Mouse (Mus musculus): Measurements from ENCODE around the gene Trpt1.
"Not testable (repeated sequence)": the region's sequence is repeated elsewhere in the genome, so short reads cannot be mapped to it uniquely, and the experiment has no call there.

The Trpt1 gene

GRCm38 (mm10) chr19:6974211-6975205 is 21.4 kb upstream of the Trpt1 start, which contains the start of gene Ppp1r14b:
Ppp1r14b (plus strand) TSS chr19:6974968.
- in situ Hi-C loops (cut with MboI, MseI): loop anchor here (5.0 kb wide), 1 partner anchor 43 kb away; the partner anchor contains the start of gene Fermt3

- in situ Hi-C loops (cut with MboI, MseI): loop anchor here (5.0 kb wide), 1 partner anchor 41 kb away; the partner anchor contains the start of gene Fermt3
Observed at GRCm38 (mm10) chr19:6975537-6976521, 20.1 kb upstream of the Trpt1 start, which contains the start of gene Plcb3. Plcb3 (minus strand) TSS chr19:6976470.

- in situ Hi-C loops (cut with MboI, MseI): loop anchor here (5.0 kb wide), 1 partner anchor 39 kb away; the partner anchor contains the start of gene Fermt3
Observed at GRCm38 (mm10) chr19:6977759-6978638, 17.9 kb upstream of the Trpt1 start.

GRCm38 (mm10) chr19:6978639-6978974 is 17.3 kb upstream of the Trpt1 start:
- in situ Hi-C loops (cut with MboI, MseI): loop anchor here (5.0 kb wide), 1 partner anchor 39 kb away; the partner anchor contains the start of gene Fermt3

- in situ Hi-C loops (cut with MboI, MseI): loop anchor here (5.0 kb wide), 1 partner anchor 38 kb away; the partner anchor contains the start of gene Fermt3
Observed at GRCm38 (mm10) chr19:6979001-6979479, 16.9 kb upstream of the Trpt1 start.

DNA sequence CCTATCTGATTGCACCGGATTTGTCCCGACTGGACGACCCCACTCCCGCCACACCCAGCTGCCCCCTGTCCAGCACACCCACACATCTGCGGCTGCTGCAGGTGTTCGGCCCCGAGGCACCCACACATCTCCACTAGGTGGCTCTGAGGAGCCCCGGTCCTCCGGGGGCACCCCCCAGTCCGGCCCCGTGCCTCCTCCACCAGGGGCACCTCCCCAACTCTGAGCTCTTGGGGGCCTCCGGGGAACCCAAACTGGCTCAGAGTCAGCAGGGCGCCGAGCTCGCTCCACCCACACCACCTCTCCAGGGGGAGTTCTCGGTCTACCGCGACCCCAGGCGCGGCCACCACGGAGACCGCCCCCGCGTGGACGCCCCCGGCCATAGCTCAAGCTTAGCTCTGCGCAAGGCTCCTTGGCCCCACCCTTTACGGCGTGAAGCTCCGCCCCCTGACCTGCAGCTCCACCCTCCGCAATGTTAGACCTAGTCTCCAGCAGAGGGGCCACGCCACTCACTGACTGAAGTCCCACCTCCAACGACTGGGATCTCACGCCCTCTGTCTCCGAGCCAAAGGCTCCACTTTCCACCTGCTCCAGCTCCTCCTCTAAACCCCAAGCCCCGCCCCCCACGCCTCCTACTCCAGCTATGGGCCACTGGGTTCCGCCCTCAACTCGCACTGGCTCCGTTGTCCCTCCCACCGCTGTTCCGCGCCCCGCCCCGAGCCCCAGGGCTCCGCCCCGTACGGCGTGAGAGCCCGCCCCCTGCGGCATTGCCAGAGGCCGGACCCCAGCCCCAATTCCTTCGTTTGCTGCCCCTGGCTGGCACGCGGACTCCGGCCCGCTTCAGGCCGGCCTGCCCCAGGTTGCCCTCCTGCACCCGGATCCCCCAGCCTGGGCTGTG is 16.2 kb upstream of the Trpt1 start:
- in situ Hi-C loops (cut with MboI, MseI): loop anchor here (5.0 kb wide), 1 partner anchor 38 kb away; the partner anchor contains the start of gene Fermt3

- in situ Hi-C loops (cut with MboI, MseI): no loop called here
Observed at GRCm38 (mm10) chr19:6980381-6981093, 15.4 kb upstream of the Trpt1 start, which contains the start of gene Fkbp2. Fkbp2 (minus strand) TSS chr19:6980501.

DNA sequence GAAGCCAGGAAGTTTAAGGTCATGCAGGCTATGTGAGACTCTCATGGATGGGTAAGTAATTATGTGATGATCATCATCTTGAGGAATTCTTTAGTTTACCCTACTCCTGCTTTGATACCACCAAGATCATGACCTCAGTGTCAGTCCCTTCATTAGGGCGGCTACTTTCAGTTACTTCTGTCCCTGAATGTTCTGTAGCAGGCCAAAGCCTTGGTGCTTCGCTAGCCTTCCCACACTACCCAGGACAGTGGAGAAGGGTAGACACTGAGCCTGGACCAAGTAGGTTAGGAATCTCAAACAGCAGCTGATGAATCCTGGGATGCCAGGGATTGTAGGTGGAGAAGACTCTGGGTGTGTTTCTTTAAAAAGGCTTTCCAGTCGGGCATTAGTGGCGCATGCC is 14.5 kb upstream of the Trpt1 start:
- in situ Hi-C loops (cut with MboI, MseI): no loop called here

GRCm38 (mm10) chr19:6983621-6984020 is 12.3 kb upstream of the Trpt1 start:
- in situ Hi-C loops (cut with MboI, MseI): no loop called here

- in situ Hi-C loops (cut with MboI, MseI): no loop called here
Observed at GRCm38 (mm10) chr19:6985300-6985699, 10.6 kb upstream of the Trpt1 start.

DNA sequence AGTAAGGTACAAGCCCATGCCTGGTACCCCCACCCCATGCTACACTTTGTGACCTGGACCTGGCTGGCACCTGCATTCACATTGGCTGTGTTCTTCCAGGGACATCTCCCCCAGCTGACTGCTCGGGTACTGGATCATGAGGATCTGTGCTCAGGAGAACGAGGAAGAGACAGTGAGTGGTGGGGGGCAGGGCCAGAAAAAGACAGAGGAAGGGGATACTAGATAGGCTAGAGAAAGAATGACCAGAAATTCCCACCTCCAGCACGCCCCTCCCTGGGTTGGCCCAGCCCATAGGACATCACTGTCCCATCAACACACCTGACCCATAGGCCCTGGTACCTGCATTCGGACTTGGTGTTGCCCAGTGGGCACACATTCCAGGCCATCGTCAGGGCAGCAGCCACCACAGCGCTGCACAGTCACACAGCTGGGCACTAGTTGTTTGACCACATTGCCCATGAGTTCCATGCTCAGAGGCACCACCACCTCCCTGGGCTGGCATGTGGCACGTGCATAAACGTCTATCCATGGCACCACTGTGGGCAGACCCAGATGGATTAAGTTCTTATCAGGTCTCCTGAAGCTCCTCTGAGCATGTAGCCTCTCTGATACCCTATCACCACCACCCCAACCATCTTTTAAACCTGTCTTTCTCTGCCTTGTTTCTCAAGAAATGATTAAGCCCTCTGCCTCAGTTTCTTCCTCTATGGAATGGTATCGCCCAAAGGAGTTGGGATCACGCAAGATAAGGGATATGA is 9.8 kb upstream of the Trpt1 start:
- in situ Hi-C loops (cut with MboI, MseI): no loop called here

- in situ Hi-C loops (cut with MboI, MseI): no loop called here
Observed at GRCm38 (mm10) chr19:6987061-6987903, 8.6 kb upstream of the Trpt1 start, which contains the start of gene Vegfb. Vegfb (minus strand) TSS chr19:6987651.

GRCm38 (mm10) chr19:6987904-6988285 is 8.0 kb upstream of the Trpt1 start:
- in situ Hi-C loops (cut with MboI, MseI): no loop called here

GRCm38 (mm10) chr19:6989251-6989650 is 6.7 kb upstream of the Trpt1 start:
- in situ Hi-C loops (cut with MboI, MseI): no loop called here

DNA sequence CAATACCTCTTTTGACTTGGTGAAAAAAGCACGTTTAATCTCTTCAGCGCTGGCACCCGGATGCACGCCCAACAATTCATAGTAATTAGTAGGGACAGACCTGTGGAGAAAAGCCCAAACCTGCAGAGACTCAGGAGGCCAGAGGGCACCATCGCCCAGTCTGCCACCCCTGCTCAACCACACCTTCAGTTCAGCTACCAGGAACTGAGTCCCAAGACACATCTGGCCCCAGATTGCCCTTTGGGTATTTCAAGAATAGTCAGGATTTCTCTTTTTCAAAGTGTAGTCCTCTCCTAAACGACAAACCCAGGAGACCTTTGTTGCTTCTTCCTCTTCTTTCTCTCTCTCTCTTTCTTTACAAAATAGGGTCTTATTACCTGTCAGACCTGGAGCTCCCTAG is 5.2 kb upstream of the Trpt1 start:
- in situ Hi-C loops (cut with MboI, MseI): no loop called here

DNA sequence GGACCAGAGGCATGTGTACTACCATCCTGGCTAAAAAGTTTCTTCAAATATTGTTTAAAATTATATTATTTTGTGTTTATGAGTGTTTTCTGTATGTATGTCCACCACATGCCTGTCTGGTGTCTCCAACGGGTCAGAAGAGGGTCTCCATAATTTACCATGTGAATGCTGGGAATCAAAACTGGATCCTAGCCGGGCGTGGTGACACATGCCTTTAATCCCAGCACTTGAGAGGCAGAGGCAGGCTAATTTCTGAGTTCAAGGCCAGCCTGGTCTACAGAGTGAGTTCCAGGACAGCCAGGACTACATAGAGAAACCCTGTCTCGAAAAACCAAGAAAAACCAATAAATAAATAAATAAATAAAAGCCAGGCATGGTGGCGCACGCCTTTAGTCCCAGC is 4.8 kb upstream of the Trpt1 start:
- in situ Hi-C loops (cut with MboI, MseI): not testable (repeated sequence)
